Mouse (Mus musculus): ENCODE measurements around the gene Irf7.

- TF ChIP-seq CTCF (IDR thresholded peaks at IDR 0.05; ENCODE audit: control insufficient read depth, insufficient read depth, low read length) = no peak
- TF ChIP-seq POLR2A (IDR thresholded peaks at IDR 0.05; ENCODE audit: borderline replicate concordance, control insufficient read depth, low read depth, low read length) = no peak
Measured at GRCm38 (mm10) chr7:141261480-141261879, 4.8 kb downstream of the Irf7 start.

All from bone marrow, adult 2 months (tissue).